Mouse (Mus musculus) kidney, postnatal 36 days (tissue): ENCODE results near the gene Trim47.
"Not testable (repeated sequence)": the region's sequence is repeated elsewhere in the genome, so short reads cannot be mapped to it uniquely, and the experiment has no call there.

ENCODE experiments used
- DNase-seq, 2 experiments: peaks; one replicate each; pipeline ENCODE4 v3.0.0; 2021 to 2022; ENCODE audit warnings: mixed read lengths in 2 of 2

Gene Trim47

DNA sequence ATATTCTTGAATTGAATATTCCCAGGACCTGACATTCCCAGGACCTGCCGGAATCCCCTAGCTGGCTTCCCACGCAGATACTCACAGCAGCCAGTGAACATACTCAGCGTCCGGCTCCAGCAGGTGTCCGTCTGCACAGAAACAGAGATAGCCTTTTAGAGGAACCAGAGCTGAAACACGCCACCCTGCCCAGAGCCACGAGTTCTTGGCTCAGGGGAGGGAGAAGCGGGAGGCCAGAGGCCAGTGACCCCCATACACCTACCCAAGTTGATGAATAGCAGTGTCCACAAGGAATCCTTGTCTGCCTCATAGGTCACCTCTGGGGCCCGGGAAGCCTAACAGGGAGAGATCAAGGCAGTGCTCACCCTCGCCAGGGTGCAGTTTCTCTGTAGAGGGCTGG, 7.2 kb upstream of the Trim47 start:
- no peak for DNase-seq

DNA sequence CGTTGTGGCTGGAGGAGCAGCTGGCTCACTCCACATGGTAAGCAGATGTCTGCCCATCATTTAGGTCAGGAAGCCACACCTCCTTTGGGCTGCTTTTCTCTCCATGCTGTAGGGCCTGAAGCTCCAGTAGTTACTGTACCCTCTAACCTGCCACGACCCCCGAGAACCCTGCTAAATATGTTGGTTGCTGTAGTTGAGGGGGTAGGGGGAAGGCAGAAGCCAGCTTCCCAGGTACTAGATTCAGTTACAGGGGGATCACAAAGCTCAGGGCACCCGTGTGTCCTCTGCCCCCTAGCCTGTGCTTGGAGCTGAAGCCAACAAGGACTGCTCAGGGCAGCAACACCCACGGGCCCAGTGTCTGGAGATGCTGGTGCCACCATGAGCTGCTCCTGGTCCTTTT, 6.5 kb upstream of the Trim47 start:
- DNase-seq = no peak

DNA sequence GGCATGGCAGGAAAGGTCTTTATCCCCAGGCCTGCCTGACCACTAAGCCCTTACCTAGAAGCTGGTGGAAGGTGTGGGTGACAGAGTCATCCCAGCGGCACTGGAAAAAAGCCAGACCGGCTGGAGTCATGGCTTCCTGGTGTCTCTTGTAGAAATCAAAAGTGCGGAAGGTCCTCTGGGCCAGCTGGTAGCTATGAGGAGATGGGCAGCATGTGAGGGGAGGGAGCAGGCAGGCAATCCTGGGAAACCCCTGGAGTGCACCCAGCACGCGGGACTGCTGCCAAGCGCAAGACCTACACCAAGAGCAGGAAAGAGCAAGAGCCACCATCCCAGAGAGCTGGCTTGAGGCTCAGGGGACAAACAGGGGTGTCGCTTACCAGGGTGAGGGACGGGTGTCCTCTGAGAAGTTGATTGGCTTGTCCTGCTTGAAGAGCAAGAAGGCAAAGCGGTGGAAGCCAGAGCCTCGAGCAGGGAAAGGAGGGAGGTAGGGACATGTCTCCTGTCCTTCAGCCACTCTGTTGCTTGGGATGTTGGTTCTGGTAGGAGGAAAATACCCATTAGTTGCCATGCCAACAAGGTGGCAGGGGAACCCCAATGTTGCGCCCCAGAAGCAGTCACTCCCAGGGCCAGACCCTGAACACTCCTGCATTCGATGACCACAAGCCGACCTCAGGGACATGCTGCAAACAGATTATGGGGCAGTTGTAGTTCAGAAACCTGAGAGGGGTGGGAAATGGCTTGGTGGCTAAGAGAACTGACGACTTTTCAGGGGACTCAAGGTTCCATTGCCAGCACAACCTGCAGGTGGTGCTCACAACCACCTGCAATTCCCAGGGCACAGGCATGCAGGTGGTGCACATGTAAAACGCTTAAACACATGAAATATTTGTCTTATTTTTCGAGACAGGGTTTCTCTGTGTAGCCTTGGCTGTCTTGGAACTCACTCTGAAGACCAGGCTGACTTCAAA, 5.6 kb upstream of the Trim47 start:
- peak; percentile 50 to 59 for DNase-seq

DNA sequence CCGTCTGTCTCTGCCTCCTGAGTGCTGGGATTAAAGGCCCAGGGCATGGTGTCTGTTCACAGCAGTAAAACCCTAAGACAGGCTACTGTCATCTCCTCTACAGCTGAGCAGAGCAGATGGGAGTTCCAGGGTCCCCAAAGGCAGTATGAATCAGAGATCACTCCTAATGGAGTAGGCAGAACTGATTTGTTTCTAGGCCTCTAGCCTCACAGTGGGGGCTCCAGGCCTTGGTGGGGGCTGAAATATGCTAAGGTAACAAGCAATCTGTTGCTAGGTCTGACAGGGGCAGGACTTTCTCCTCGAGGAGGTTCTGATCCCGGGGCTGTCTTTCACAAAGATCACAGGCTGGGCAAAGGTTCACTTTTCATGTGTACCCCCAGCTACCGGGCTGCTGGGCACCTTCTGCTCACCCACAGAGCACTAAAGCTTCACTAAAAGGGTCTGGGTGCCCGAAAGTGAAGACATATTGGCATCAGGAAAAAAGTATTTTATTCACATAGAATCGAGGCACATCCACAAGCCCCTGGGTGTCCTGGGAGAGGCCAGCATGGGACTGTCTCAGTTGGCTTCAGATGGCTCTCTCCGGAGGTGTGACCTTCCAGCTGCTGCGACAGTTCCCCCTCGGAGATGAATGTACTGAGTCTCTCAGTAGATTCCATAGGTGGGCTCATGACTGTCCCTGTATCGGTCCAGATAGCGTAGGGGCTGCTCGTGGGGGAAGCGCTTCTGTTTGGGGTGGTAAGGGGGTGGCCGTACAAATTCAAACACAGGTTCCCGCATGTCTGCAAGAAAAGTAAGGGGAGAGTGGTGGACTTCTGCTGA, 4.5 kb upstream of the Trim47 start:
- DNase-seq = no peak

DNA sequence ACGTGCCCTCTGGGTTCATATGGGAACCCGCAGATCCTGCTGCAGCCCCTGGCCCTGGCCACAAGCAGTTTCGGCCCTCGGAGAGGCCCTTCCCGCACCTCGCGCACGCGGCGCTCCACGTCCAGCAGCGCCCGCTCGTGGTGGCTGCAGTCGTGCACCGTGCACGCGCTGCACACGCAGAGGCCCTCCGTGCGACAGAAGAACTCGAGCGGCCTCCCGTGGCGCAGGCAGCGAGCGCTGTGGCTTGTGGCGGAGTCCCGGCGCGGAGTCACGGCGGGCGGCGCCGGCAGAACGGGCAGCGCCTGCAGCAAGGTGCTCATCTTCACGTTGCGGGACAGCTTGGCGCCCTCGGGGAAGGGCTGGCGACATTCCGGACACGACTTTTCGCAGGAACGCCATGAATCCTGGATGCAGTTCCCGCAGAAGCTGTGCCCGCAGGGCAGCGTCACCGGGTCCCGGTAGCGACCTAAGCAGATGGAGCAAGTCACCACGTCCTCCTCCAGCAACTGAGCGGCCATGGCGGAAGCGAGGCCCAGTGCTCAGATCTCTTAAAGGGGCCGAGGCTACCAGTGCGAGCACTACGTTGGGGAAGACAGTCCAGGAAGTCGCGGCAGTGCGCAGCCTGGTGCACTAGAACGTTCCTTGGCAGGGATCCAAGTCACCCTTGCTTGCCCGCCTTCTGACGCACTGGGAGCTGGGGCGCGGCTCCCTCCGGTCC, 3.6 kb upstream of the Trim47 start, which contains the start of gene Trim65:
Gene Trim65, minus strand, starts transcription at position 641 of the 718 bp plus-strand sequence.
- peak; percentile 95 for DNase-seq

DNA sequence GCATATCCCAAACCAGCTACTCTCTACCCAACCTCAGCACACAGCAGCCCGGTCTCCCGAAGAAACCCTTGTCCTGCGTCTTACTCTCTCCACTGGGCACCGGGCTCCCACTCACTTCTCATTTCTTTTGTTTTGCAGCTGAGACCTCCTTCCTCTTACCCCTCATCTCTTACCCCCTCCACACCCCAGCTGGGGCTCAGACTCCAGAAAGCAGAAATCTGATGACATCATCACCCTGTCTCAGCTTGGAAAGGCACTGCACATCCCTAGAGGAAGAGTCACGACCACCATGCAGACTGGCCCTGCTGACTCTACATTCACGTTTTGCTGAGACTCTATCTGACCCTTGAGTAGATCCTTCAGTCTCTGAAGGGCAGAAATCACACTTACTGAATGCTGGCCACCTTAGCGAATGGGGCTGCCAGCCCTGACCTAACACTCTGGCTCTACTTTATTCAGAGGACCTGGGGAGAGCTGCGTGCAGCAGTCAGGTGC, 3.0 kb upstream of the Trim47 start:
- DNase-seq = no peak

DNA sequence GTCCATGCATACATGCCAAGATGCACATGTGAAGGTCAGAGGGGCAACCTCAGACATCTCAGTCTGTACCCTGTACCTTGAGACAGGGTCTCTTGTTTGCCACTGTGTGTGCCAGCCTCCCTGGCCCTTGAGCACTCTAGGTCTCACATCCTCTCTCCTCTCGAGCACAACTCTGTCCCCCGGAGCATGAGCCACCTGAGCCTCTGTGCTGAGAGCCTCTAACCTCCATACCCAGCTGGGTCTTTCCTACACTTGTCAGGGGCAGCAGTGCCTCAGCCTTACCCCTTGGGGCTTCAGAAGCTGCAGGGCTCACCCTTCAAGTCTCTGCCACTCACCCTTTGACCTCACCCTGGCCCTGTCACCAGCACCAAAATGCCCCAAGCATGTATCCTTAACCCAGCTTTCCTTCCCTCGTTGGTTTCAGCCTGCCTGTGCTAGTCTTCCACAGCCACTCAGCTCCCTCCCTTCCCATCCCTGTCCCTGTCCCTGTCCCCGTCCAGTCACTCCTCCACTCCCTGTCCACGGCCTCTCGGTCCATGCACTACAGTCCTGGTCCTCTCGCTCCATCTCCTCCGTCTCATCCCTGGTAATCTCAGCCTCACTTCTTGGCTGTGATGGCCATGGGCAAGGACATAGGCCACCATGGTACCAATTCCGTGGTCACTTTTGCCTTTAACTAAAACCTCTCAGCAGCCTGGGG, 2.2 kb upstream of the Trim47 start:
- DNase-seq = no peak

DNA sequence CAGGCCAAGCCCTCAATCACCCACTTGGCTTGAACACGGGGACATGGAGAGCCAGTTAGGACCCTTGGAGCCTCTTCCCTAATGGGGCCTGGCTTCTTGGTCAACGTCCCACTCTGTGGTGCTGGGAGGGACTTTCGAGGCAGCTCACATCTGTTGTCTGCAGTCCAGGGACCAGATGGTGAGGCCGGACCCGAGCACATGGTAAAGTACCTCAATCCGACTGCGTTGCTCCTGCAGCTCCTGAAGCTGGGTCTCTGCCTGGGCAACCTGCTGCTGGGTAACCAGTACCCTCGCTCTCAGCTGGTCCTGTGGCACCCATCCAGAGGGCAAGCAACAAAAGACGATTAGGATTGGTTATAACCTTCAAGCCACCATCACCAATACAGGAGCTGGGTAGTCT, 976 bp upstream of the Trim47 start:
- DNase-seq = no peak

DNA sequence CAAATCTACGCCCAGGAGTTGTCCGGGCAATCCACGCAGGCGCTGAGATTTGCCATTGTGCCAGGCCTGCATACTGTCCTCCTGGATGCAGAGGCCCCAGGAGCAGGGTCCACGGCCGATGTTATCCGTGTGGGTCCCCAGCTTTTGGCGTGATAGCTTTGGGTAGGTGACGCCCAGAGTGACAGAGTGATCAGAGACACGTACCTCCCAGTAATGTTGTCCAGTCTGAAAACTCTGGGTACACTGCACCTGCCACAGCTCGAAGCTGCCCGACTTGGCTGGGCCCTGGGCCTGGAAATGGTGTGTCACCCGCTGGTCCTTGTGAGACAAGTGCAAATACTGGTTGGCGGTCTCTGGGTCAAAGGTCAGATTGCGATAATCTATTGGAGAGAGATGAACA, 749 bp downstream of the Trim47 start:
- DNase-seq = no peak

DNA sequence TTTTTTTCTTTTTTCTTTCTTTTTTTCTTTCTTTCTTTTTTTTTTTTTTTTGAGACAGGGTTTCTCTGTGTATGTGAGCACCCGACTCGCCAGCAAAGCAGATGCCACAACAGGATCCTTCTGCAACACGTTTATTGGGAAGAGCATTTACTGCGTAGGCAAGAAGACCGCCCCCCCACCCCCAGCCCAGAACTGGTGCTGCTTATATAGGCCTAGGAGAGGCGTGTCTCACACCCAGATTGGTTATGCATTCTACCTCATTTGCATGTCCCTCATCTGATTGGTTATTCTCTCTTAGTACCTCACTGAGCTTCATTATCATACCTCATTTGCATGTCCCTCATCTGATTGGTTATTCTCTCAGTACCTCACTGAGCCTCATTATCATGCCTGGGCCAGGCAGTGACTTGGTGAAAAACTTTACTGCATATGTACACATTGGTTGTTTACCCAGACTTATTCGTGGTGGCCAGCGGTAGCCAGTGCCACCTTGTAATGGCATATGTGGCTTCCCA, 5.2 kb downstream of the Trim47 start:
- not testable (repeated sequence) for DNase-seq

DNA sequence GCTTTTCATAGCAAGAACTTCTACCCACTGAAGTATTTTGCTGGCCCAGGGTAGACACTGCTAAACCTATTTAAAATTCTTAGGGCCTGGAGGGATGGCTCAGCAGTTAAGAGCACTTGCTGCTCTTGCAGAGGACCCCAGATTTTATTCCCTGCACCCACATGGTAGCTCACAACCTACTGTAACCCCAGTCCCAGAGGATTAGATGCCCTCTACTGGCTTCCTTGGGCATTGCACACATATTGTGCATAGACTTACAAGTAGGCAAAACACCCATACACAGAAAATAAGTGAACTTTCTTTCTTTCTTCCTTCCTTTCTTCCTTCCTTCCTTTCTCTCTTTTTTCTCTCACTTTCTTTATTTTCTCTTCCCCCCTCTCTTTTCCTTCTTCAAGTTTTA, 9.2 kb downstream of the Trim47 start:
- DNase-seq = peak in 1 of 2 experiments; percentile 67

DNA sequence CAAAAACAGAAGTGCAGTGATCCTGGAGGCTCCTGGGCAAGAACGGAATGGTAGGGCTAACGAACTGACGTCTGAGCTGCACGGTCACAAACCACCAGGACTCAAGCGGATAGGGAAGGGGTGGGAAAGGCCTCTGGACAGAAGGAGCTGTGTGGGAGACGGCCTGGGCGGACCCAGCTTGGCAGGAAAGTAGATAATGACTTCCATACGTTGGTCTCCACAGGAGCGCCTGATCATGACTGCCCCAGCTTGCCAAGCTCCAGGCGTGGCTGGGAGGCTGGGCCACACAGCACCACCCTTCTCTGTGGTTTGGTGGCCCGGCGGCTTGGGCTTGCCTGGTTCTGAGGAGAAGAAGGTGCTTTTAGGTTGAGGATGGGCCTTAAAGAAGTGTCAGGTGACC, 9.8 kb downstream of the Trim47 start:
- no peak for DNase-seq

DNA sequence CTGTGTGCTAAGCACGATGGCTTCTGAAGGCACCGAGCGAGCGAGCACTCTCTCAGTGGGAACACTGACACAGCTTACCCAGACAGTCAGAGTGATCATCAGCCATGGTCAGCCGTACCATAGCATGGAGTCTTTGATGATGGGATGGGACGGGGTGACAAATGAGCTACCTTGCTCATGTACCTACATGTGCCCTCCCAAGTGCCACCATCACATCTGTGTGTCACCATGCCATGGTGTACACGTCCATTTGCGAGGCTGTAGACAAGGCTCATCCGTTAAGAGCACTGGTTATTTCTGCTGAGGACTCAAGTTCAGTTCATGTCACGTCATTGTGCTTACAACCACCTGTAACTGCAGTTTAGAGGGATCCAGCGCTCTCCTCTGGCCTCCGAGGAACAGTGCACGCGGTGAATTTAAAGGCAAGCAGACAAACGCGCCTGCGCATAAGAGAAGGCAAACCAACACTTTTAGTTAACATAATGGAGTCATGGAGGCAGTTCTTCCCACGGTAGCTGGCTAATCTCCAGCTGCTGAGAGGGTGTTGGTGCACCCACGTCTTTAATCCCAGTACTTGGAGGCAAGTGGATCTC, 15.3 kb downstream of the Trim47 start:
- DNase-seq = peak in 1 of 2 experiments; percentile 60

DNA sequence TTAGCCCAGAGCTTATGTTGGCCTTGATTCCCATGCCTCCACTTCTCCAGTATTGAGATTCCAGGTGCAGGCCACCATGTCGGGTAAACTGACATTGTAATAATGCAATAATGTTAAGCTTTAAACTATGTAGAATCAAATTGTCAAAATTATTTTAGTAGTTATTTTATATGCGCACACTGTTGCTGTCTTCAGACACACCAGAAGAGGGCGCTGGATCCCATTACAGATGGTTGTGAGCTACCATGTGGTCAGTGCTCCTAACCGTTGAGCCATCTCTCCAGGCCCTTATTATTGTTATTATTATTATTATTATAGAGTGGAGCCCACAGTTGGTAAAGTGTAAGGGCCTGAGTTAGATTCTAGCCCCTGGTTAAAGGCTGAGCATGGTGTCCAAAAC, 15.9 kb downstream of the Trim47 start:
- no peak for DNase-seq

DNA sequence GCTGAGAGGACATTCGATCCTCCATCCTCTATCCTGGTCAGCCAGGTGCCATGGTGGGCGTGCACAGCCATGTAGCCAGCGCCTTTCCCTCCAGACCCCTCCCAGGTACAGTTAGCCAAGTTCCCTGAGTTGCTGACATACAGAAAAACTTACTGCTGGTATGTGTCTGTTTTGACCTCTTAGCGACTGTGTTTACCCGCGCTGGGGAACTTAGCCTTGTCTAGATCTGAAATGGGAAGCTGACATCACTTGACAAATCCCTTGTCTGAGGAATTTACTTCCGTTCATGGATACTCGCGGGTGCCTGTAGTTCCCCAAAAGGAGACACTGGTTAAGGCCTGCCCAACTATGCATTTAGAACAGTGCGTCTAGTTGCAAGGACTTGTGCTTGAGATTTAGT, 16.5 kb downstream of the Trim47 start:
- peak in 1 of 2 experiments; percentile 60 for DNase-seq

DNA sequence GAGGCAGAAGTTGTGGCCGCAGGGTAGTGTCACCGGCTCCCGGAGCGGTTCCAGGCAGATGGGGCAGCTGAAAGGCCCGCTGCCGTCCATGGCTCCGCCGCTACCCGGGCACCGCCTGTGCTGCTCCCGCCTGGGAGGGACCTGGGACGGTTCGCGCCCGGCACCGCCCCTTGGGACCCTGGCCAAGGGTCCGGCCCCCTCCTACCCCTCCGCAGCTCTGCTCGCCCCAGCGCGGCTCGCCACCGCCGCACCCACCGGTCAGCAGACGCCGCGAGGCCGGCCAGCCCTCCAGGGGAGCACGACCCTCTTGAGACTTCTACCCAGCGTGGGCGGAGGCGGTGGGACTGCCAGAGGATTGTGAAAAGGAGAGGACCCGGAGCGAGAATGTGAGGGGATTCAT, 16.9 kb downstream of the Trim47 start:
- DNase-seq = peak; percentile 89 to 95

DNA sequence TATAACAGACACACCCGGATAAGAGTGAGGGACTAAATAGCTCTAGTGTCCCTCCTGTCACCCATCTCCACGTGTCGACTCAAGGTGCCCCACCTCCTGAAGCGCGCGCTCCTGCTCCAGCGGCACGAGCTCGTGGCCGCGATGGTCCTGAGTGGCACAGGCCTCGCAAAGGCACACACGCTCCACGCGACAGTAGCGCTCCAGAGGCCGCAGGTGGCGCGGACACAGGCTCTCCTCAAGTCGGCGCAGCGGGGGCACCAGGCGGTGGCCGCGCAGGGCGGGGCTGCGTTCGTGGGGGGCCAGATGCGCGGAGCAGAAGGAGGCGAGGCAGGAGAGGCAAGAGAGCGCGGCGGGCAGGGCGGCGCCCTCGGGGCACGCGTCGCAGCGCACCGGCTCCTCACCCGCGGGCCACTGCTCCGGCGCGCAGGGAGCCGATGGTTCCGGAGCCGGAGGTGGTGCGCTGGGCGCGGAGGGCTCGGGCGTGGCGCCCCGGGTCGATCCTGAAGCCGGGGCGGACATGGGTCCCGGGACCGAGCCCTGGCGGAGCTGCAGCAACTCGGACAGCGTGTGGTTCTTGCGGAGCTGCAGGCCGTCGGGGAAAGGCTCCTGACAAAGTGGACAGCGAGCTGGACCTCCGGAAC, 17.4 kb downstream of the Trim47 start:
- DNase-seq = peak; percentile 46 to 77

DNA sequence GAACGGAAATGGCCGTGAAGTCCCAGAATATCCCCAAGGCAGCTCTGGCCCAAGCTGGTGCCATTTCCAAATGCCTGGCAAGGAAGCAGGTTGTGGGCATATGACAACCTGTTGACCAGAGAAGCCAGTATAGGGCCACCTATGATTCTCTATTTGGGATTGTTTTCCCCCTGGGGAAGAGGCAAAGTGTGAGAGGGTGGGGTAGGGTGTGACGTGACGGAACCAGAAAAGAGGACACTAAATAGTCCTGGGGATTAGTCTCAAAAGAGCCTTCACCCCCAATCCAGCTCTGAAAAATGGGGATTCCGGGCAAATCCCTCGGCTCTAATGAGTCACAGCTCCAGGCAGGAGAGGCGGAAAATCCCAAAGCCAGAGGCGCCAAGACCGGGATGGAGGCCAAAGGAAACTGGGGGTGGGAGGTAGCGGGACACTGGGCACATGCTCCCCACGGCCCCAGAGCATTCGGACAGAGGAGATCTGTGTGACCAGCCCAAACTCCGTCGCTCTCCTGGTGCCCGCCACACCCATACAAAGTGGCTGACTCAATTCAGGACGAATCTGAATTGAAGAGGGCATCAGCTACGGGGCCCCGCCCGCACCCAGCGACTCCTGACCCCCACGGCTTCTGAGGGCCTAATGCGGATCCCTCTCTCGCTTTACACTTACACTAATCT, 18.4 kb downstream of the Trim47 start:
- DNase-seq = peak; percentile 77 to 82

DNA sequence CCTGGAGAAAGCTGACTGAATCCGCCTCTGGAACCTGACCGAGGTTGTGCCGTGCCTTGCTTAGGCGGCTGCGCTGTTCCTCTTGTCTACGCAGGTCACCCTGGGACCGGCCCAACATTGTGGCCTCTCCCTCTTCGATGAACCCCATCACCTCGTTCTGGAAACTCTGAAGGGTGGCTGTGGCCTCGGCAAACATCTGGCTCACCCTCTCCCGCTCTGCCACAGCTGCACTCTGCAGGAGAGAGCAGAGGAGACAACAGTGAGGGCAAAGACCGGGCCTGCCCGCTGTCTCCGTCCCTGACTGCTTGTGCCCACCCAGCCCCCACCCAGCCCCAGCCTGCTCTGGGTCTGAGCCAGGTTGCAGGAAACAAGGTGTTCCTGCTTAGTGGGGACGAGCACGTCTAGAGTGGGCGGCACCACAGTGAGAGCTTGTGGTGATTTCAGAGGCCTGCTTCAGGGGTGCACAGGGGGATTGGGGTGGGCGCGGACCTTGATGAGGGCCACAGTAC, 19.2 kb downstream of the Trim47 start:
- DNase-seq = peak; percentile 51 to 77
